Mouse (Mus musculus) CH12.LX (cell line): ENCODE data around the gene Zmynd8. TPM values are rescaled to one million over a fixed set of nuclear protein-coding genes. Genes with fewer than 3 reads are reported as not detected.

Experiments
- DNase-seq: peaks from one replicate; pipeline ENCODE4 v3.0.0-alpha.2; 2013; ENCODE audit errors: extremely low read depth
- H3K27ac ChIP-seq: 2 replicates; pipeline ENCODE4 v1.5.1; 2012; ENCODE audit warnings: low read depth, mild to moderate bottlenecking, control low read depth, moderate library complexity; ENCODE audit not compliant: insufficient read depth
- H3K27me3 ChIP-seq: replicated peaks from 2 replicates; pipeline ENCODE3; 2012; ENCODE audit warnings: inconsistent platforms
- H3K36me3 ChIP-seq, 2 experiments: replicated peaks in 1 of 2; 2 replicates each; pipeline versions ENCODE3 to v1.6.1; 2012; ENCODE audit warnings: inconsistent platforms in 1 of 2, low read length in 1 of 2, mild to moderate bottlenecking in 1 of 2, mixed read lengths in 1 of 2, moderate library complexity in 1 of 2; ENCODE audit not compliant: control insufficient read depth in 1 of 2, insufficient read depth in 1 of 2
- H3K4me1 ChIP-seq, 2 experiments: 2 replicates each; pipeline ENCODE4 v1.6.1; 2012; ENCODE audit warnings: inconsistent platforms in 1 of 2, moderate library complexity in 1 of 2; ENCODE audit not compliant: insufficient read depth in 2 of 2, control insufficient read depth in 1 of 2
- H3K4me2 ChIP-seq: 2 replicates; pipeline ENCODE4 v1.6.1; 2012; ENCODE audit warnings: low read depth, mild to moderate bottlenecking, control low read depth; ENCODE audit not compliant: poor library complexity, insufficient read depth, severe bottlenecking
- H3K4me3 ChIP-seq, 3 experiments: fragments of 150-350 bp in 1 of 3; sonication (generic) in 1 of 3; replicated peaks in 1 of 3; 2 replicates each; pipeline versions ENCODE3 to v1.5.1; 2011 to 2012; ENCODE audit warnings: low read depth in 2 of 3, low read length in 2 of 3, mild to moderate bottlenecking in 2 of 3, moderate library complexity in 2 of 3, control low read depth in 1 of 3, improper control_type of control experiment in 1 of 3, inconsistent platforms in 1 of 3, mixed read lengths in 1 of 3; ENCODE audit not compliant: poor library complexity in 1 of 3
- H3K79me2 ChIP-seq: replicated peaks from 2 replicates; pipeline ENCODE4 v1.6.1; 2012; ENCODE audit warnings: mild to moderate bottlenecking, moderate library complexity; ENCODE audit not compliant: control insufficient read depth, poor library complexity, insufficient read depth, severe bottlenecking; ENCODE audit errors: extremely low read depth
- H3K9ac ChIP-seq: 2 replicates; pipeline ENCODE4 v1.6.1; 2012; ENCODE audit warnings: low read depth, mild to moderate bottlenecking, control low read depth, moderate library complexity; ENCODE audit not compliant: insufficient read depth
- H3K9me3 ChIP-seq: replicated peaks from 2 replicates; pipeline ENCODE3; 2012; ENCODE audit warnings: low read length, inconsistent platforms, mixed read lengths
- CHD1 ChIP-seq: IDR thresholded peaks from 2 replicates; pipeline ENCODE4 v1.6.1; 2012; ENCODE audit warnings: low read depth, low read length, improper control_type of control experiment, inconsistent platforms
- ELF1 ChIP-seq: IDR thresholded peaks from 2 replicates; pipeline ENCODE4 v1.6.1; 2014; ENCODE audit warnings: low read depth, mild to moderate bottlenecking, inconsistent platforms, low read length, improper control_type of control experiment
- ETS1 ChIP-seq: conservative IDR thresholded peaks from 2 replicates; pipeline ENCODE4 v1.6.1; 2012; ENCODE audit warnings: low read depth, mild to moderate bottlenecking, inconsistent platforms, low read length, improper control_type of control experiment, moderate library complexity
- HCFC1 ChIP-seq: IDR thresholded peaks from 2 replicates; pipeline ENCODE4 v1.6.1; 2012; ENCODE audit warnings: low read depth, mild to moderate bottlenecking, inconsistent platforms, low read length, improper control_type of control experiment
- JUND ChIP-seq: conservative IDR thresholded peaks from 2 replicates; pipeline ENCODE4 v1.6.1; 2011; ENCODE audit warnings: low read depth, low read length, improper control_type of control experiment
- KAT2A ChIP-seq: IDR thresholded peaks from 2 replicates; pipeline ENCODE4 v1.6.1; 2012; ENCODE audit warnings: low read length, improper control_type of control experiment, inconsistent platforms; ENCODE audit not compliant: insufficient replicate concordance
- MAFK ChIP-seq: IDR thresholded peaks from 2 replicates; pipeline ENCODE4 v1.6.1; 2011; ENCODE audit warnings: low read length, improper control_type of control experiment; ENCODE audit not compliant: insufficient replicate concordance
- MXI1 ChIP-seq: IDR thresholded peaks from 2 replicates; pipeline ENCODE4 v1.6.1; 2011; ENCODE audit warnings: mild to moderate bottlenecking, low read depth, low read length, improper control_type of control experiment
- NRF1 ChIP-seq: IDR thresholded peaks from 2 replicates; pipeline ENCODE4 v1.6.1; 2014; ENCODE audit warnings: low read depth, mild to moderate bottlenecking, inconsistent platforms, low read length, improper control_type of control experiment, moderate library complexity
- POLR2AphosphoS2 ChIP-seq: IDR thresholded peaks from 2 replicates; pipeline ENCODE4 v1.6.1; 2011; ENCODE audit warnings: low read depth, low read length, improper control_type of control experiment
- UBTF ChIP-seq: IDR thresholded peaks from 2 replicates; pipeline ENCODE4 v1.6.1; 2012; ENCODE audit warnings: low read depth, mild to moderate bottlenecking, inconsistent platforms, low read length, improper control_type of control experiment, moderate library complexity
- ZC3H11A ChIP-seq: IDR thresholded peaks from 2 replicates; pipeline ENCODE4 v1.6.1; 2012; ENCODE audit warnings: low read depth, mild to moderate bottlenecking, inconsistent platforms, low read length, improper control_type of control experiment
- dilution Hi-C: fragments of 300-500 bp; cut with MboI; formaldehyde crosslinking; loops from 2 replicates; pipeline ENCODE4 v1.14.3; 2020; ENCODE audit warnings: low sequenced_read_pairs; ENCODE audit not compliant: extremely low pct_unique_long_range_greater_than_20kb, extremely low pct_ligation_motif_present
- in situ Hi-C: fragments of 300-500 bp; cut with MboI; formaldehyde crosslinking; loops from 3 replicates; pipeline ENCODE4 v1.14.3; 2019; ENCODE audit warnings: low sequenced_read_pairs, low pct_ligation_motif_present, low pct_unique_long_range_greater_than_20kb, mixed read lengths
- polyA plus RNA-seq: library from polyadenylated mRNA; unstranded; fragments of >175 nt; gene quantifications from 2 replicates; pipeline ENCODE4 v1.2.1, GENCODE M21; 2012; ENCODE audit warnings: low read depth; ENCODE audit not compliant: insufficient read length
- total RNA-seq, 2 experiments: library from RNA; depleted of rRNA; stranded (reverse); fragments of 300-350 nt in 1 of 2; fragments of >200 nt in 1 of 2; gene quantifications; 2 replicates each; pipeline ENCODE4 v1.2.3; 2012 to 2014

Zmynd8 gene
- total and polyA plus RNA-seq, 3 experiments = 33.6 to 84.5 (median 35.1) TPM

- in situ Hi-C loops (loop anchor here (25.0 kb wide), 1 partner anchor 370 kb away; no protein-coding TSS in a partner anchor), dilution Hi-C loops (no loop called here)
- no peak overlapping the region for H3K4me2 ChIP-seq
- no peaks in the 10 kb centered on the region for H3K79me2 ChIP-seq
- no peak overlapping the region for H3K4me3 ChIP-seq
- 0 out of 4 replicates have a peak, but pooled peaks cover 0 to 4% of the 10 kb centered on the region in 2 experiments for H3K4me1 ChIP-seq
- H3K27ac ChIP-seq = no peak overlapping the region
- no peaks in the 10 kb centered on the region for H3K36me3 ChIP-seq
- H3K27me3 ChIP-seq = no peaks in the 10 kb centered on the region
- no peaks in the 10 kb centered on the region for H3K9me3 ChIP-seq
- TF ChIP-seq HCFC1 (no peak), NRF1 (no peak), POLR2AphosphoS2 (no peak), CHD1 (no peak), KAT2A (no peak)
- DNase-seq = no peak
- H3K9ac ChIP-seq = no peak overlapping the region
Observed at GRCm38 (mm10) chr2:165907199-165907598, 8.4 kb upstream of the Zmynd8 start.

- no peaks in the 10 kb centered on the region for H3K27me3 ChIP-seq
- H3K4me3 ChIP-seq = no peak overlapping the region
- in situ Hi-C loops = loop anchor here (25.0 kb wide), 1 partner anchor 369 kb away; no protein-coding TSS in a partner anchor
- no peak for DNase-seq
- no peaks in the 10 kb centered on the region for H3K79me2 ChIP-seq
- TF ChIP-seq ZC3H11A (no peak), ELF1 (no peak)
- TF ChIP-seq, all 38 proteins: peak for 0
- dilution Hi-C loops = no loop called here
- Histone ChIP-seq H3K4me2 (no peak overlapping the region), H3K9ac (no peak overlapping the region), H3K9me3 (no peaks in the 10 kb centered on the region), H3K4me1 (peaks cover 0 to 8% of the 10 kb centered on the region in 2 experiments; a peak in 2 of 4 replicates), H3K36me3 (no peaks in the 10 kb centered on the region), H3K27ac (no peak overlapping the region)
Observed at GRCm38 (mm10) chr2:165906332-165906945, 7.6 kb upstream of the Zmynd8 start.

- H3K79me2 ChIP-seq = no peaks in the 10 kb centered on the region
- peak overlapping the region; percentile 98 for H3K4me2 ChIP-seq
- TF ChIP-seq JUND (no peak), MXI1 (no peak), UBTF (no peak), MAFK (no peak), ETS1 (0 out of 2 replicates have a peak, but pooled peaks have one; percentile 12)
- no peaks in the 10 kb centered on the region for H3K27me3 ChIP-seq
- DNase-seq = peak; percentile 70
- dilution Hi-C loops = no loop called here
- H3K9me3 ChIP-seq = no peaks in the 10 kb centered on the region
- no peaks in the 10 kb centered on the region for H3K36me3 ChIP-seq
- H3K9ac ChIP-seq = peak overlapping the region; percentile 59; the same call in 1 of the 2 replicates
- H3K27ac ChIP-seq = peak overlapping the region; percentile 55; the same call in 1 of the 2 replicates
- H3K4me1 ChIP-seq = peaks cover 3 to 27% of the 10 kb centered on the region in 2 experiments; a peak in 3 of 4 replicates
- in situ Hi-C loops = loop anchor here (25.0 kb wide), 1 partner anchor 364 kb away; no protein-coding TSS in a partner anchor
- H3K4me3 ChIP-seq = peak overlapping the region; percentile 63 to 69 (median 67)
Observed at GRCm38 (mm10) chr2:165901127-165901384, 2.2 kb upstream of the Zmynd8 start.
